12 mouse cellular contexts compared by ENCODE assay signal in genomic region chr14:20250237-20251171, GRCm38 (mm10). TPM values are rescaled to one million over a fixed set of nuclear protein-coding genes. Genes with fewer than 3 reads are reported as not detected.
DNase-seq lines count a peak whose midpoint lies in the region; ATAC-seq and TF ChIP-seq lines count a peak whose summit lies in the region.
"Had no signal": no experiment of that assay in that cellular context is flagged by ENCODE, and none has a peak within 500 bp of the region (broad histone marks: within the 10 kb centered on the region; RNA-seq: fewer than 3 reads in every experiment).

No protein-coding gene starts in this region.

- TF ChIP-seq POLR2A in liver, adult 2 months (IDR thresholded peaks at IDR 0.05; ENCODE audit: extremely low read depth, insufficient read depth, low read length): no peak

- no peak overlapping the region for H3K9ac ChIP-seq in liver, adult 2 months (ENCODE audit: low read depth, low read length)
- H3K9ac ChIP-seq in liver, embryonic 11.5 days (ENCODE audit: low read depth, low read length): no peak overlapping the region
- H3K9ac ChIP-seq: liver, postnatal 0 days had no signal

- no peak for ATAC-seq in liver, embryonic 11.5 days (replicated peaks; ENCODE audit: low FRiP score)
- ATAC-seq: liver, postnatal 0 days had no signal

- TF ChIP-seq CTCF in liver, adult 2 months (IDR thresholded peaks at IDR 0.05; ENCODE audit: low read depth, low read length): no peak

- H3K4me3 ChIP-seq in liver, adult 2 months (ENCODE audit: insufficient read depth, low read depth, low read length): no peak overlapping the region
- no peak overlapping the region for H3K4me3 ChIP-seq in liver, embryonic 11.5 days (ENCODE audit: low read depth, low read length)
- H3K4me3 ChIP-seq: heart, embryonic 10.5 days had no signal

- no peaks in the 10 kb centered on the region for H3K27me3 ChIP-seq in liver, adult 2 months (ENCODE audit: control insufficient read depth, insufficient read depth, low read length)
- no peaks in the 10 kb centered on the region for H3K27me3 ChIP-seq in liver, embryonic 11.5 days (replicated peaks; ENCODE audit: control insufficient read depth, insufficient read depth, low read length)

- no peaks in the 10 kb centered on the region for H3K9me3 ChIP-seq in liver, embryonic 11.5 days (ENCODE audit: control insufficient read depth, low read length)
- H3K9me3 ChIP-seq: heart, embryonic 10.5 days had no signal

- H3K36me3 ChIP-seq in liver, adult 2 months (ENCODE audit: control insufficient read depth, insufficient read depth, low read length): no peaks in the 10 kb centered on the region
- H3K36me3 ChIP-seq in liver, embryonic 11.5 days (ENCODE audit: control insufficient read depth, insufficient read depth, low read length): no peaks in the 10 kb centered on the region
- H3K36me3 ChIP-seq: heart, embryonic 10.5 days had no signal

- no peak overlapping the region for H3K27ac ChIP-seq in liver, adult 2 months (replicated peaks; ENCODE audit: insufficient read depth, low read depth, low read length)
- H3K27ac ChIP-seq in liver, embryonic 11.5 days (ENCODE audit: low read depth, low read length): no peak overlapping the region
- H3K27ac ChIP-seq: heart, embryonic 10.5 days had no signal

- 61% methylated on average over 14 of the region's 14 CpGs for WGBS in liver, adult 2 months
- WGBS in liver, embryonic 11.5 days: 75% methylated on average over 14 of the region's 14 CpGs

- no peaks in the 10 kb centered on the region for H3K79me2 ChIP-seq in liver, adult 2 months (ENCODE audit: control insufficient read depth, insufficient read depth, low read length)

- H3K4me2 ChIP-seq in liver, embryonic 11.5 days: no peak overlapping the region

- peak; percentile 7 for DNase-seq in cerebellum, adult 11-12 months
- DNase-seq in cerebellum, adult 8-10 months: no peak
- DNase-seq in liver, adult 2 months (ENCODE audit: extremely low read depth, low read depth, low spot score): peak; percentile 60
- DNase-seq in liver, embryonic 11.5 days (ENCODE audit: low spot score): no peak
- DNase-seq in layer of hippocampus, adult 11-12 months (ENCODE audit: low spot score): peak; percentile 38
- peak; percentile 22 for DNase-seq in right cerebral cortex, postnatal 14 days
- no peak for DNase-seq in kidney, postnatal 14 days
- DNase-seq in ovary, adult 18-20 months (ENCODE audit: low spot score): no peak
- DNase-seq: liver, postnatal 0 days had no signal

- peaks cover 6% of the 10 kb centered on the region for H3K4me1 ChIP-seq in liver, adult 2 months (ENCODE audit: control insufficient read depth, insufficient read depth, low read length)
- H3K4me1 ChIP-seq in liver, embryonic 11.5 days (replicated peaks; ENCODE audit: control insufficient read depth, insufficient read depth, low read length): no peaks in the 10 kb centered on the region

RNA-seq across cellular contexts. Expression of gene Kcnk16, which starts 18.5 kb away (rescaled TPM):
- not detected in 2 replicates for total RNA-seq in liver, adult 2 months (2014; rRNA removed)
- not detected in 2 replicates for polyA plus RNA-seq in liver, adult 2 months (2012; rRNA removed)
- 1.9 and 2.2 TPM in 2 replicates for polyA plus RNA-seq in liver, embryonic 11.5 days (2014; fragmentation: Nextera tagmentation; extraction: Ambion mirVana)
- polyA plus RNA-seq: C2C12; kidney, embryonic 14.5 days had no signal

RNA-seq across cellular contexts. Expression of gene Nudt13, which starts 44.0 kb away (rescaled TPM):
- total RNA-seq in liver, adult 2 months (2014; rRNA removed): 10.0 and 10.7 TPM in 2 replicates
- polyA plus RNA-seq in liver, adult 2 months (2012; rRNA removed): 10.0 and 13.7 TPM in 2 replicates
- 10.0 and 12.2 TPM in 2 replicates for polyA plus RNA-seq in liver, embryonic 11.5 days (2014; fragmentation: Nextera tagmentation; extraction: Ambion mirVana)

Comparison
In these comparisons a context has a peak if more than half of its experiments do, and no peak if none do; other contexts are left out.
1. DNase-seq: peak in cerebellum, adult 11-12 months (single experiment), liver, adult 2 months (single experiment), layer of hippocampus, adult 11-12 months (single experiment) and right cerebral cortex, postnatal 14 days (single experiment); none in cerebellum, adult 8-10 months (single experiment), liver, embryonic 11.5 days (single experiment), kidney, postnatal 14 days (single experiment) and ovary, adult 18-20 months (single experiment).